Mouse (Mus musculus) kidney, adult 18-20 months (tissue): Measurements from ENCODE around the gene Phkg1.
"Not testable (repeated sequence)": the region's sequence is repeated elsewhere in the genome, so short reads cannot be mapped to it uniquely, and the experiment has no call there.

Experiments used
- DNase-seq: peaks from one replicate; pipeline ENCODE4 v3.0.0; 2021

Phkg1 gene

GRCm38 (mm10) chr5:129898449-129898848 lies at the start of gene Phkg1:
Gene Phkg1 (minus strand): TSS chr5:129898549.
- no peak for DNase-seq

GRCm38 (mm10) chr5:129947528-129948033 lies 49.2 kb upstream of the Phkg1 start:
- no peak for DNase-seq

DNA sequence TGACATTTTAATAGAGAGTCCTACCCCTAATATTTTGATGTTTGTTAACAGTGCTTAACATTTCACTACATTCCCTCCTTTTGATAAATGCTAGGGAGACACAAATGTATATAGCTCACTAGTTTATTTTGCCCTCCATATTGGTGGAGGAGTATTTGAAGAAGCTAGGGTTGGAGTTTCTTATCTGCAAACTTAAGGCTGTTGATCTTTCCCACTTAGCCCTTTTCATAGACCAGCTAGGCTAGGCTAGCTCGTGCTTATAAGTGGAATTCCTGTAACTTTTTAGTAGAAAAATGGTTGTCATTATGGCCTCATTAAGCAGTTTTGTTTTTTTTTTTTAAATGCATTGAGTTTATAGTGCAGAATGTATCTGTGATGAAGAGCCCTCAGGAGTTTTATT lies 45.1 kb upstream of the Phkg1 start:
- no peak for DNase-seq

- DNase-seq = peak; percentile 42
Measured at GRCm38 (mm10) chr5:129942073-129942939, 44.0 kb upstream of the Phkg1 start.

- peak; percentile 98 for DNase-seq
Measured at GRCm38 (mm10) chr5:129941495-129942045, 43.2 kb upstream of the Phkg1 start, which contains the start of gene Vkorc1l1. Gene Vkorc1l1 (plus strand): TSS chr5:129941970.

- DNase-seq = no peak
Measured at GRCm38 (mm10) chr5:129940736-129941494, 42.6 kb upstream of the Phkg1 start.

DNA sequence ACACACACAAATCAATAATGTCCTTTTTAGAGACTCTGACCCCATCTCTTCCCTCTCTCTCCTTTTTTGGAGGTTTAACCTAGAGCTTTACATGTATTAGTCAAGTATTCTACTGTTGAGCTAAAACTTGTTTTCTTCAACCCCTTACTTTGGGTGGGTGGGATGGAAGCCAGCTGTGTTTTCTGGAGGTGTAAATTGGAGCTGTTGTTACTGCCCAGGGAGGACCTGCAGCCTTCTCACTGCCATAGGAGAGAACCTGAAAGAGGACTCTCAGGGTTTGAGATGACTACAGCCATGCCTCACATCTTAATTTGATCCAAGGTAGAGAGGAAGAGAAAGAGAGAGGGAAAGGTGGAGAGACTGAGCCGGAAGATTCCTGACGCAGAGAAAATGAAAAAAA lies 41.9 kb upstream of the Phkg1 start:
- no peak for DNase-seq

GRCm38 (mm10) chr5:129936941-129937340 lies 38.6 kb upstream of the Phkg1 start:
- DNase-seq = no peak

DNA sequence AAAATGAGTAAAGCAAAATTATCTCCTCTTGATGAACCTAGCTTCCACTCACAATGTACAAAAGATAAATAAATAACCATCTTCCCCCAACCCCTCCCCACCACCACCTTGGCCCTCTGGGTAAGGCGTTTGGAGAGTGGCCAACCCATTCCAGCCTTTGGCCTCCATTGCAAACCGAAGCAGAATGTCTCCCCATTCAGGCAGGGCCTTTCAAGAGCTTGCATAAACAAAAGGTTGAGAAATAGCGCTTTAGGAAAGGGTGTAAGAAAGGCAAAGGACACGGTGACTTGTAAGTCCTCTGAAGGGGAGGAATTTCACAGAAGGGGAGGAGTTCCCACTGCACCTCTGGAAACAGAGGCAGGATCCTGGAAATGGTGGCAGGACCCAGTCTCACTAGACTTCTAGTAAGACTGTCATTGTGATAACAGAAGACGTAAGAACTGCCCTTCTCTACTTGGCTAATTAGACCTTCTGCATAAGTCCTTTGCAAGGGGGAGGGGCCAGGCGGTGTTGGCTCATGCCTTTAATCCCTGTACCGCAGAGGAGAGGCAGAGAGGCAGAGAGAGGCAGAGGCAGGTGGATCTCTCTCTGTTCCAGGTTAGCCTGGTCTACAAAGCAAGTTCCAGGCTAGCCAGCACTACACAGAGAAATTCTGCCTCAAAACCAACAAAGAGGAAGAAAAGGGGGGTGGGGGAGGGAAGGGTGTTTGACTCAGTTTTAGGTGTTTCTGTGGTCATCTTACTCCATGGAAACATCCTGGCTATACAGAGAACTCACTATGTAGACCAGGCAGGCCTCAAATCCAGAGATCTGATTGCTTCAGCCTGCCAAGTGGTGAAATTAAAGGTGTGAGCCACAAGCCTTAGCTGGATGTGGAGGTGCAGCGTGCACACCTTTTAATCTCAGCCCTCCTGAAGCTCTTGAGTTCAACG lies 31.8 kb upstream of the Phkg1 start:
- DNase-seq = peak; percentile 59

DNA sequence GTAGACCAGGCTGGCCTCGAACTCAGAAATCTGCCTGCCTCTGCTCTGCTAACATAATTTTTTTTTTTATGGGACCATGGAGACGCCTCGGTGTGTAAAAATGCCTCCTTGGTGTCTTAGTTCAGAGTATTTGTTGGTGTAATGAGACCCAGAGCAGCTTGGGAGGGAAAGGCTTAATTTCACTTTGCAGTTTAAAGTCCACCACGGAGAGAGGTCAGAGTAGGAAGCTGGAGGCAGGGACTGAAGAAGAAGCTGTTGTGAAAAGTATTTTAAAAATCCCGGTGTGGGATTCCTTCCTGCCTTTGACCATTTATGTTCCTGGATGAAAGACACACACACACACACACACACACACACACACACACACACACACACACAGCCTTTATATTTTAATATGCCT lies 27.6 kb upstream of the Phkg1 start:
- peak; percentile 17 for DNase-seq

DNA sequence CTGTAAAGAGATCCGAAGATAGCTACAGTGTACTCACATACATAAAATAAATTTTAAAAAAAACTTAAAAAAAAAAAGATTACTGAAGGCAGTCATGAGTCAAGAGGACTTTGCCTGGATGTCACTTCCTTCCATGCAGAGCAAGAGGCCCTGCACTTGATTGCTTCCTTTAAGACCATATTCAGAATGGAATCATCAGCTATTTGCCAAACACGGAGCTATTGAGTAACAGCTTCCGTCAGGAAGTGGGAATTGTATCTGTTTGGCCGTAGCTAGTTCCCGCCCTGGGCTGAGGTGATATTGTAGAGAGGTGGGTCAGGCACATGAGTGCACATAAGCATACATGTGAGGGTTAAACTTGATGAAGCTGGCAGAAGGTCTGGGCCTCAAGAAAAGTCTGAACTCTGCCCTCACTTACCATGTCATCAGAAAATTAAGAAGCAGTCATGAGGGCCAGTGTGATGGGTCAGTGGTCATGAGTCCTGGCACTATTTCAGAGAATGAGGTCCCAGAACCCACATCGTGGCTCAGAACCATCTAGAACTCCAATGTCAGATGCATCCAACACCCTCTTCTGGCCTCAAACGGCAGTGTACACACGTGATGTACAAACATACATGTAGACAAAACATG lies 26.6 kb upstream of the Phkg1 start:
- DNase-seq = peak; percentile 38

GRCm38 (mm10) chr5:129921972-129922371 lies 23.6 kb upstream of the Phkg1 start:
- no peak for DNase-seq

GRCm38 (mm10) chr5:129919320-129919719 lies 21.0 kb upstream of the Phkg1 start:
- DNase-seq = no peak

- DNase-seq = peak; percentile 14
Measured at GRCm38 (mm10) chr5:129918752-129919151, 20.4 kb upstream of the Phkg1 start.

DNA sequence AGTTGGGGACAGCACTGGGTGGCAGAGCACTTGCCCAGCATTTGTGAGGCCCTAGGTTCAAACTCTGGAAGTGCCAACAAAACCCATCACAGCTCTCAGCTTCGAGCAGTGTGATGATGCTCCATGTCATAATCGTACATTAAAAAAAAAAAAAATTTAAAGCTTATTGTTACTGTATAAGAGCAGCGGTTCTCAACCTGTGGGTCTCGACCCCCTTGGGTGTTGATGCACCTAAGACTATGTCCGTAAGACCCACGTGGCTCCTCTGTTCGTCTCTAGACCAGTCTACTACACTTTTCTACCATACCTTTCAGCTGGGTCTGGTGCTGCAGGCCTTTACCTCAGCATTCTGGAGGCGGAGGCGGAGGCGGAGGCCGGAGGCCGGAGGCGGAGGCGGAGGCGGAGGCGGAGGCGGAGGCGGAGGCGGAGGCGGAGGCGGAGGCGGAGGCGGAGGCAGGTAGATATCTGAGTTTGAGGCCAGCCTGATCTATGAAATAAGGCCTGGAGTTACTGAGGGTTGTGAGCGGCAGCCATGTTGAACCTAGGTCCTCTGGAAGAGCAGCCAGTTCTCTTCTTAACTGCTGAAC lies 19.8 kb upstream of the Phkg1 start:
- no peak for DNase-seq

DNA sequence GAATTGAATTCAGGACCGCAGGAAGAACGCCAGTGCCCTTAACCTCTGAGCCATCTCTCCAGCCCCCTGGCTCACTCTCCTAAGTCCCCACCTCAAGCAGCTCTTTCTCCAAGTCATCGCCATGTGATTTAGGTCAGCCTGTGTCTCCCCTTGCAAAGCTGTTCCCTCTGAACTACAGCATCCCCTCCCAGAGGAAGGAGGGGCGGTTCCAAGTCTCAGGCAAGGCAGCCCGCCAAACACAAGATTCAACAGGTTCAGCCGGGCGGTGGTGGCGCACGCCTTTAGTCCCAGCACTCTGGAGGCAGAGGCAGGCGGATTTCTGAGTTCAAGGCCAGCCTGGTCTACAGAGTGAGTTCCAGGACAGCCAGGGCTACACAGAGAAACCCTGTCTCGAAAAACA lies 17.1 kb upstream of the Phkg1 start:
- not testable (repeated sequence) for DNase-seq

GRCm38 (mm10) chr5:129914024-129914423 lies 15.7 kb upstream of the Phkg1 start:
- peak; percentile 31 for DNase-seq

DNA sequence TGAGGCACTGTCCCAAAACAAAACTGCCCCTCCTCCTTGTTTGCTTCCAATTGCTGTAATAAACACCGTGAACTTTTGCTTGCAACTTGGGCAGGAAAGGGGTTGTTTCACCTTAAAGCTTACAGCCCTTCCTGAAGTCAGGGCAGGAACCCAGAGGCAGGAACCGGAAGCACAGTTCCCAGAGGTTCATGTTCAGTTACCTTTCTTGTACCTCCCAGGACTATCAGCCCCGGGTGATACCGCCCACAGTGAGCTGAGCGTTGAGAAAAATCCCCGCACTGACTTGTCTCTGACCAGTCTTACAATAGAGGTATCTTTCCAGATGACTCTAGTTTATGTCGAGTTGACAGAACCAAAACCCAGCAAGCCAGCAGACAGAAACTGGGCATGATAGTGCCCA lies 11.2 kb upstream of the Phkg1 start:
- no peak for DNase-seq

GRCm38 (mm10) chr5:129909147-129909546 lies 10.8 kb upstream of the Phkg1 start:
- no peak for DNase-seq

GRCm38 (mm10) chr5:129908242-129908965 lies 10.1 kb upstream of the Phkg1 start, which contains the start of gene Nupr1l:
Gene Nupr1l (plus strand): TSS chr5:129908540.
- DNase-seq = peak; percentile 93

DNA sequence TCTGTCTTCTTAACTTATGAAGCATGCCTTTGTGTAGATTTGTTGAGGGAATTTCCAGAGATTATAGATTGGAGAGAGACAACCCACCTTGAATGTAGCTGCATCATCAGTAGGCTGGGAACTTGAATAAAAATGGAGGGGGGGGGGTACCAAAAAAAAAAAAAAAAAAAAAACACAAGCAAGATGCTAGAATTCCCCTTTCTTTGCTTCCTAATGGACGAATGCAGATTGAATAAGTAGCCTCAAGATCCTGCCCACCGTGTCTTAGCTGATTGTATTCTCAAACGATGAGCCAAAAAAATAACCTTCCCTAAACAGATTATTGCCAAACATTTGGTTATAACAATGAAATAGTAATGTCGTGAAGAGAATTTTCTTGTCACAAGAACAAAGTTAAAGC lies 9.4 kb upstream of the Phkg1 start:
- no peak for DNase-seq
